Mouse (Mus musculus) ovary, adult 10 weeks (tissue): Measurements from ENCODE around the gene Ube4a. TPM values are rescaled to one million over a fixed set of nuclear protein-coding genes. Genes with fewer than 3 reads are reported as not detected.

Experiments
- polyA plus RNA-seq: library from polyadenylated mRNA; stranded (reverse); fragments of 350-450 nt; fragmentation: Illumina TruSeq; extraction: RNeasy Lipid Tissue Mini Kit (QIAGEN cat#74804); gene quantifications from one replicate; pipeline ENCODE4 v1.2.3, GENCODE M21; 2014

Ube4a gene
- 81.2 TPM for polyA plus RNA-seq

DNA sequence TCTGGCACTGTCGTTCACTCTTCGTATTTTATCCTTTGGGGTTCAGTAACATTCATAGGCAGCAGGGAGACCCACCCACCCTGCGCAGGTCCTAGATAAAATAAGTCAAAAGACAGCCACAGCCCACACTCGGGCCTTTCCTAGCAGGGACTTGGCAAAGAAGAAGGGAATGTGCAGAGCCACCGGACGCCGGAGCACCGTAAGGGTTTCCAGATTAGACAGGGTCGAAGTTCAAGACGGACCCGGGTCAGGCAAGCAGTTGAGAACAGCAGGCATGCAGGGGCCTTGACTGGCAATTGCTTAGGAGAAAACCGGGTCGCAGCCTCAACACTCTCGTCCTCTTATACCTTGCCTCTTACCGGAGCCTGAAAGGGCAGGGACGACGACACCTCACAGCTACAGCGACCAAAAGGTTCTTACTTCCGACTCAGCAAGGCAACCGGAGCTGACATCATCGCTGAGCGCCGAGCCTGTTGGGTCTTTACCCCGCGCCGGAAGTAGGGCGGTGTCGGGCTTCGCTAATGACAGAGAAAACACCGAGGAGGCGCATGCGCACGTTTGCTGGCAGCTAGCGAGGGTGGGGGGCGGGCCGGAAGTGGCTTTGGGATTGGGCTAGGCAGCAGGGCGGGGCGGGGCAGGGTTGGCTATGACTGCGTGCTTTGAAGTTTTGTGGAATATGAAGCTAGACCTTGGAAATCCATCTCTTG lies at the start of gene Ube4a:
Gene Ube4a, minus strand, starts transcription at position 475 of the 707 bp plus-strand sequence.

DNA sequence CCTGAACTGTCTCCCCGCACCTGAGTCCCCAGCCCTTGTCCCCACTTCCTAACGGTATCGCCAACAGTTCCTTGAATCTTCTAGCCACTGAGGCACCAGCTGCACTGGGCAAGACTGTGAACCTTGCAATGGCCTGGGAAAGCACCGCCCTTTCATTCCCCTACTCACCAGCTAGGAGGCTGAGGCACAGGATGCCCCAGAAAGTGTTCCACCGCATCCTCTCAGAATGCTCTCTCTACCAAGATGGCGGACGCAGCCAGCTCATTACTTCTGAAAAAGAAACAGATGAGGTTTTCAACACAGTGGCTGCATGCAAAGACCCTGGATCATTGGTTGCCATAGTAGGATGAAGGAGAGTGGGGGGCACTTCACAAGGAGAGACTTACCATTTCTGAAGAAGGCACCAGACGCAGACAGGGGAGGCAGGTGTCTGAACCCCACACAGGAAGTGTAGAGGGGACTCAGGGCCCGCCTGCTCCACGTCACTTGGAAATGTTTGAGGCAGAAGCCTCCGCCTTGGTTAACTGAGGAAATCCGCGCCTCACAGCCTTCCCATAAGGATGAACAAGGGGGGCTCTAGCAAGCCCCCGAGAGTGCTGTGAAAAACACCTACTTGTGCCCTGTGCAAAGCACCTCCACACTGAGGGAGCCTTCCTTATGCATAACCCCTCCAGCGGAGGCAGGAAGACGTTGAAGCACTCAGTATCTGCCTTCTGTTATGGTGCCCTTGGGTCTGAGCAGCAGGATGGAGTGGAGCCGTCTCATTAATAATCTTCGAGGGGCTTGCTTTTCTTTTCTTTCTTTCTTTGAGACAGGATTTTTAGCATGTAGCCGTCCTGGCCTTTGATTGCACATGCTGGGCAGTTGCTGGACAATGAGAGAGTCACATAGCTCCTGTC lies 44.0 kb upstream of the Ube4a start, which contains the start of gene Cd3e:
Gene Cd3e, minus strand, starts transcription at position 448 of the 899 bp plus-strand sequence.

GRCm38 (mm10) chr9:44981676-44982075 lies 16.3 kb upstream of the Ube4a start, which contains the start of gene Cd3d:
TSS of gene Cd3d (plus strand) at chr9:44981786.

DNA sequence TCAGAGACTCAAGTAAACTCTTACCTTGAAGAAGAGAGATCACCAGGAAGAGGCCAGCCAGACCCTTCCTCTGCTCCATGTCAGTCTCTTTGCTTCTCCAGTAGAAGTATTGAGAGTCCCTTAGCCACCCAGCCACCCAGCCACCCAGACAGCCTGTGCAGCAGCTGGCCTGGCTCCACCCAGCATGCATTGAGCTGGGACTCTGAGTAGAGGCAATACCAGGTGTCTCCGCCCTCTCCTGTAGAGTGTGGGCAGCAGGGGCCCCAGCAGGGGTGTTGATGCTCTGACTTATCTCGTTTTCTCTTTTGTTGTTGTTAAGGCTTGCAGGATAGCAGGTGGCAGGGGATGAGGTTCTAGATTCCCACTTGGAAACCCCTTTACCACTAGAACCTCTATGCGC lies 14.8 kb upstream of the Ube4a start, which contains the start of gene Cd3g:
Gene Cd3g, minus strand, starts transcription at position 190 of the 400 bp plus-strand sequence.

DNA sequence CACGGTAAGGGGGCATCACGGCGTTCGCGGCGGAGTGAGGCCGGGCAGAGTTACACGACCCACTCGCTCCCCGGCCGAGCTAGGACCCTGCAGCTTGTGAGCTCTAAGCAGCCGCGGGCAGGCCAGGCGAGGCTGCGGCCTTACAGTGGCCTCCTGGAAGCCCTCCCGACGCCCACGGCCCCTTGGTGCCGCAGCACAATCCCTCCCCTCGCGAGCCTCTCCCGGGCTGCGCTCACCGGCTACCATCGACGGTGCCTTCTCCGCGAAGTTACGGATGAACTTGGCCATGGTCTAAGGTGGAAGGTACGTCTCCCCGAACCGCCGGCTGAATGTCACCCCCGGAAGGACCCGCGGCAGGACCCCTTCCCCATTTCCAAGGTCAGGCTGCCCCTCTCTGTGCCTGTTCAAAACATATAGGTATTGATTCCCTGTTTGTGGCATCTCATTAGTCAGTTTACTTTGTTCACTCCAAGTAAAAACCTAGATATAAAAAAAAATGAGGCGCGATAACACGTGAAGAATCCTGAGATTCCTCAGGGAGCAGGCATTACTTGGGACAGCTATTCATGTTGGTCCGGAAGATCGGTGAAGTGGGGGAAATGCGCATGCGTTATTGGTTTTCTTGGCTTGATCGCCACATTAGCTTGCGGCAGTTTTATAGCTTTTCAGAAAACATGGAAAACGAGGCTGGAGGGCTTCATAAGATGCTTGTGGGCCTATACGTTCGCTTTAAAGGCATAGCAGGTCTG lies 44.9 kb downstream of the Ube4a start, which contains the start of gene Atp5l:
Gene Atp5l, minus strand, starts transcription at position 369 of the 749 bp plus-strand sequence.

GRCm38 (mm10) chr9:44881221-44881871 lies 84.1 kb downstream of the Ube4a start, which contains the start of gene Kmt2a:
TSS of gene Kmt2a (minus strand) at chr9:44881296.

Other genes with a start within 250 kb of the Ube4a start
- 0.71 TPM for gene Phldb1, start 230.4 kb downstream of the Ube4a start, polyA plus RNA-seq
- gene Arcn1, start 197.8 kb downstream of the Ube4a start, polyA plus RNA-seq, result 372 TPM
- 29.9 TPM for gene Ift46, start 197.7 kb downstream of the Ube4a start, polyA plus RNA-seq
- gene Tmem25, start 166.3 kb downstream of the Ube4a start, polyA plus RNA-seq, result 0.91 TPM
- gene Ttc36, start 162.5 kb downstream of the Ube4a start, polyA plus RNA-seq, result not detected
- gene Kmt2a, start 84.3 kb downstream of the Ube4a start, polyA plus RNA-seq, result 41.2 TPM
- 284 TPM for gene Atp5l, start 44.9 kb downstream of the Ube4a start, polyA plus RNA-seq
- gene Cd3g, start 14.8 kb upstream of the Ube4a start, polyA plus RNA-seq, result 1.3 TPM
- 0.29 TPM for gene Cd3d, start 16.2 kb upstream of the Ube4a start, polyA plus RNA-seq
- gene Cd3e, start 44.0 kb upstream of the Ube4a start, polyA plus RNA-seq, result 0.80 TPM
- 6.6 TPM for gene Mpzl2, start 74.2 kb upstream of the Ube4a start, polyA plus RNA-seq
- 3.0 TPM for gene Mpzl3, start 89.6 kb upstream of the Ube4a start, polyA plus RNA-seq
- gene Jaml, start 113.6 kb upstream of the Ube4a start, polyA plus RNA-seq, result 4.1 TPM
- gene Scn2b, start 152.2 kb upstream of the Ube4a start, polyA plus RNA-seq, result 1.1 TPM
- gene Scn4b, start 172.8 kb upstream of the Ube4a start, polyA plus RNA-seq, result 0.40 TPM
- gene BC049352, start 216.4 kb upstream of the Ube4a start, polyA plus RNA-seq, result not detected
- gene Tmprss4, start 238.5 kb upstream of the Ube4a start, polyA plus RNA-seq, result not detected